Mouse (Mus musculus) heart, embryonic 16.5 days (tissue): ENCODE results near the gene U2af1l4. TPM values are rescaled to one million over a fixed set of nuclear protein-coding genes. Genes with fewer than 3 reads are reported as not detected.
A peak's percentile ranks its signal among the peaks of the same experiment; 100 is the strongest.

Source experiments
- ATAC-seq: fragments of 200-750 bp; cut with Nextera tagmentation; replicated peaks from 2 replicates; pipeline ENCODE4 v1.8.0; 2017; ENCODE audit warnings: moderate number of reproducible peaks; ENCODE audit not compliant: insufficient read depth, low FRiP score; ENCODE audit errors: extremely low read depth
- H3K27ac ChIP-seq: fragments of 300-500 bp; sonication (generic); 2 replicates; pipeline ENCODE4 v1.5.1; 2014; ENCODE audit warnings: mild to moderate bottlenecking, low read length, control low read depth, moderate library complexity
- H3K27me3 ChIP-seq: fragments of 300-500 bp; sonication (generic); 2 replicates; pipeline ENCODE4 v1.6.1; 2014; ENCODE audit warnings: low read length, mixed read lengths; ENCODE audit not compliant: control insufficient read depth, insufficient read depth
- H3K36me3 ChIP-seq: fragments of 300-500 bp; sonication (generic); 2 replicates; pipeline ENCODE4 v1.6.1; 2014; ENCODE audit not compliant: control insufficient read depth, insufficient read depth
- H3K4me1 ChIP-seq: fragments of 300-500 bp; sonication (generic); 2 replicates; pipeline ENCODE4 v1.6.1; 2014; ENCODE audit warnings: low read length, mixed read lengths; ENCODE audit not compliant: control insufficient read depth, insufficient read depth
- H3K4me2 ChIP-seq: fragments of 300-500 bp; sonication (generic); 2 replicates; pipeline ENCODE4 v1.6.1; 2014; ENCODE audit warnings: low read depth, mild to moderate bottlenecking, control low read depth, low read length
- H3K4me3 ChIP-seq: fragments of 300-500 bp; sonication (generic); 2 replicates; pipeline ENCODE4 v1.5.1; 2014; ENCODE audit warnings: mild to moderate bottlenecking, control low read depth, low read length
- H3K9ac ChIP-seq: fragments of 300-500 bp; sonication (generic); 2 replicates; pipeline ENCODE4 v1.6.1; 2014; ENCODE audit warnings: low read length, control low read depth
- H3K9me3 ChIP-seq: fragments of 300-500 bp; sonication (generic); replicated peaks from 2 replicates; pipeline ENCODE4 v1.6.1; 2016; ENCODE audit warnings: low read length; ENCODE audit not compliant: control insufficient read depth
- WGBS: fragments of 180-500 bp; shearing (Covaris S2); extraction: QIAGEN DNeasy Blood & Tissue Kit; methylation state at CpG from one replicate; pipeline ENCODE4 v1.1.7; 2014; 5-methylcytosine and 5-hydroxymethylcytosine counted together
- polyA plus RNA-seq: library from polyadenylated mRNA; unstranded; fragments of >200 nt; fragmentation: Nextera tagmentation; extraction: Ambion mirVana; gene quantifications from 2 replicates; pipeline ENCODE4 v1.2.1, GENCODE M21; 2015

U2af1l4 gene
- 102 and 104 TPM in 2 replicates for polyA plus RNA-seq

DNA sequence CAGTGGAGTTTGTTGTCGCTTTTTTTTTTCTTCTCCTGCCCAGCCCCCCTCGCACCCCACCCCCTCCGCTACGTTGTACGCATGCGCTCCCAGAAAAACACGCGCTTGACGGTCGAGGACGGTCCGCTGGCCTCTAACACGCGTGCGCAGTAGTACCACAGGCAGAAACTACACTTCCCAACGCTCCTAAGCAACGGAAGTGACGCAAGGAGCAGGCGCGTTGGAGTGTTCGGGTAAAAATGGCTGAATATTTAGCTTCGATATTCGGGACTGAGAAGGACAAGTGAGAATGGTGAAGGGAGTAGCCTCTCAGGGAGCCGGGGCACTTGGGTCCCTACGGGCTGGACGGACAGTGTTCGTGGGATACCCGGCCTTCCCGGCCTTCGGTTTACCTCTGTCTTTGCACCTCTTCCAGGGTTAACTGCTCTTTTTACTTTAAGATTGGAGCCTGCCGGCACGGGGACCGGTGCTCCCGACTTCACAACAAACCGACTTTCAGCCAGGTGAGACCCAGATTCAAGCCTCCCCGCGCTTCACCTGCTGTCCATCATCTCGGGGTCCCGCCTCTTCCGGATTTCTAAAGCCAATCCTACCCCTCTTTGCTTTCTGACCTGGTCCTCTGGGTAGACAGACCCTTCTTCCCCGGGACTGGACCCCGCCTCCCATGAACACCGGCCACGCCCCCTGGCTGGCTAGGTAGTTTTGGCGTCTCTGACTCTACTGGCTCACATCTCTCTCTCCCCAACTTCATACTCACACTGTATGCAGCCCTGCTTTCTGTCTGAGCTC lies at the start of gene U2af1l4, which contains the start of the genes Gm49396 and Psenen:
Gene U2af1l4 (plus strand): TSS at position 185 of the 789 bp plus-strand sequence.
Gene Gm49396 (plus strand): TSS at position 228 of the 789 bp plus-strand sequence.
Gene Psenen (minus strand): TSS at position 511 of the 789 bp plus-strand sequence.
- ATAC-seq: peak; percentile 85
- H3K4me3 ChIP-seq: peak within 1 kb of the TSS; percentile 95
- no peaks in the 10 kb centered on the region for H3K27me3 ChIP-seq
- peak within 1 kb of the TSS; percentile 92 for H3K9ac ChIP-seq
- peaks cover 21% of the 10 kb centered on the region for H3K36me3 ChIP-seq
- H3K9me3 ChIP-seq: no peaks in the 10 kb centered on the region
- peak within 1 kb of the TSS; percentile 89 for H3K4me2 ChIP-seq
- H3K27ac ChIP-seq: peak within 1 kb of the TSS; percentile 99
- H3K4me1 ChIP-seq: peaks cover 15% of the 10 kb centered on the region
- WGBS: under 1% methylated on average over 45 of the region's 45 CpGs

DNA sequence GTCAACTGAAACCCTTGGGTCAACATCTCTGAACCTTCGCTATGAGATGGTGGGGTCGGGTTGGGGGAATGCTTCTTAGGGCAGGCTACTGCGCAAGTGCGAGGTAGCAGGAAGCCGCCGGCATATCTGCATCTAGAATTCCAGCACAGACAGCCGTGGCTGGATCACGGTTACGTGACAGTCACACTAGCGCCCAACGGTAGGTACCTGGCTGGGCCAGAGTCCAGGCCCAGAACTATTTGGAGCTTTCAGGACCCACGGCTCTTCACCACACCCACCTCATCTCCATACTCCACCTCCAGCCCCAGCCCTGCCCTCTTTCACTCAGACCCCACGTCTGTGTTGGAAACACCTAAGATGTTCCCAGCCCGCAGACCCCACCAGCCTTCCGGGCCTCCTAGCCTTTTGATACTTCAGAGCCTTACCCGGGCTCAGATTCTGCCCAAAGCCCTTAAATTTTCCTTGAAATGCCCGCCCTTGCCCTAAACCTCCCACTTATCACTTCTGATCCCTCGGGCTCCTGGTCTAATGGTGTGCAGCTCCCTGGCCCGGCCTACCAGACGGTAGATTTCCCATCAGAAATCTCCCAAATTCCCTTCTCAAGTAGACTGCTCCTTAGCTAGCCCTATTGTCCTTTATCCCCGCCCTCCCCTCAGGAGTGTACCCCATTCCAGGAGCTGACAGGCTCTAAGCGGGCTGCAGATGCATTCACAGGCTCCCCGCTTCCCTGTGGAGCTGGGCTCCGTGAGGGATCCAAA lies 47.9 kb upstream of the U2af1l4 start:
- H3K9ac ChIP-seq: no peak overlapping the region

DNA sequence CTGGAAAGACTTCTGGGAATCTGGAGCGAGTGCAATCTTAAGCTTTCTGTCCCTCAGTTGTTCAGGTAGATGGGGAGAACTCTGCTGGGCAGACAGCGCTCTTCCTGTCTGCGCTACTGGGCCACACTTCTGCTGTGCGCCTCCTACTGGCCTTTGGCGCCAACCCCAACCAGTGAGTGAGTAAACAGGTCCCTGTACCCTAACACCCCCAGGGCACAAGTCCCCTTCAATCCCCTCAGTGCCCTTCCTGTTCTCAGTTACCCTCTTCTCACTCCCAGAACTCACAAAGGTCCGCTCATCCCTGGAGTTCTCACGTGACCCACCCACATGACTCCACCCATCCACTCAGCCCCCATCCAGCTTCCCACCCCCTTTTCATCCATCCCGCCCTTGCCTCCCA lies 44.8 kb upstream of the U2af1l4 start:
- no peak overlapping the region for H3K27ac ChIP-seq
- WGBS: 39% methylated on average over 8 of the region's 8 CpGs
- H3K4me2 ChIP-seq: no peak overlapping the region
- H3K4me3 ChIP-seq: no peak overlapping the region
- ATAC-seq: no peak
- H3K4me1 ChIP-seq: no peaks in the 10 kb centered on the region
- no peaks in the 10 kb centered on the region for H3K36me3 ChIP-seq
- no peak overlapping the region for H3K9ac ChIP-seq
- H3K27me3 ChIP-seq: no peaks in the 10 kb centered on the region; the same call in 1 of the 2 replicates
- no peaks in the 10 kb centered on the region for H3K9me3 ChIP-seq

More for the DNA sequence above, 47.9 kb upstream of the U2af1l4 start:
- H3K27me3 ChIP-seq: no peaks in the 10 kb centered on the region; the same call in 1 of the 2 replicates
- H3K4me1 ChIP-seq: no peaks in the 10 kb centered on the region
- no peak overlapping the region for H3K4me2 ChIP-seq
- no peak overlapping the region for H3K4me3 ChIP-seq
- H3K36me3 ChIP-seq: no peaks in the 10 kb centered on the region
- no peaks in the 10 kb centered on the region for H3K9me3 ChIP-seq
- ATAC-seq: no peak
- 53% methylated on average over 24 of the region's 24 CpGs for WGBS
- H3K27ac ChIP-seq: no peak overlapping the region

DNA sequence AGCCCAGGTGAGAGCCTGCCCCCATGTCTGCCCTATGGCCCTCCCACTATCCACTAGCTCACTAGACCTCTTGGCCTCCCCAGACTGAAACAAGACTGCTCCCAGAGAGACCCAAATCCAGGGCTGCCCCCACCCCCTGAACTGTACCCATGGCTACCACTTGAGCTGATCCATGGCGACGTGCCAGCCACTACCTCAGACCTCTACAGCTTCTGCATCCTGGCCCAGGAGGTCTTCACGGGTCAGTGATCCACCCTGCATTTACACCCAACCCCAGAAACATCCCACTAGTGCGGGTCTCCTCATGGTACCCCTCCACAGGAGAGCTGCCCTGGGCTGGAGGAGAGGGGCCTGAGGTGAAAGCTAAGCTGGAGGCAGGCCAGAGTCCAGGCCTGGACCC lies 42.7 kb upstream of the U2af1l4 start:
- 72% methylated on average over 4 of the region's 4 CpGs for WGBS
- ATAC-seq: no peak

DNA sequence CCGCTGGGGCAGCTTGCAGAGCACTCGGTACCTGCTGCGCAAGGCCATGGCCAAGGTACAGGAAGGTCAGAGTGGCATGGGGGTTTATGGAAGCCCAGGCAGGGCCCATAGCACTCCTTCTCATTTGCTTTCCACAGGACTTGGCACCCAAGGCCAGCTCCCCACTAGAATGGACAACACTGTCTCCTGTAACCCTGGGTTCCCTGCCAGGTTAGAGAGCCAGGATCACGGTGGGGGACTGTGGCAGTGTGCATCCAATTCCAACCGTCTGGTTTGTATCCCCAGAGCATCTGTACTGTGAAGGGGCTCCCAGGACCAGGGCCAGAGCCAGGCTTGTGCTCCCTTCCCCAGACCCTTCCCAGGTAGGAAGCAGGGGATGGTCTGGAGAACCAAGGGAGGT lies 42.2 kb upstream of the U2af1l4 start:
- H3K27me3 ChIP-seq: no peaks in the 10 kb centered on the region; the same call in 1 of the 2 replicates
- 78% methylated on average over 5 of the region's 5 CpGs for WGBS
- ATAC-seq: no peak

More for the DNA sequence above, 42.7 kb upstream of the U2af1l4 start:
- no peaks in the 10 kb centered on the region for H3K4me1 ChIP-seq
- no peaks in the 10 kb centered on the region for H3K9me3 ChIP-seq
- H3K4me3 ChIP-seq: no peak overlapping the region
- no peaks in the 10 kb centered on the region; the same call in 1 of the 2 replicates for H3K27me3 ChIP-seq
- H3K9ac ChIP-seq: no peak overlapping the region
- peaks cover 10% of the 10 kb centered on the region; the same call in 1 of the 2 replicates for H3K36me3 ChIP-seq
- H3K27ac ChIP-seq: no peak overlapping the region
- H3K4me2 ChIP-seq: no peak overlapping the region

DNA sequence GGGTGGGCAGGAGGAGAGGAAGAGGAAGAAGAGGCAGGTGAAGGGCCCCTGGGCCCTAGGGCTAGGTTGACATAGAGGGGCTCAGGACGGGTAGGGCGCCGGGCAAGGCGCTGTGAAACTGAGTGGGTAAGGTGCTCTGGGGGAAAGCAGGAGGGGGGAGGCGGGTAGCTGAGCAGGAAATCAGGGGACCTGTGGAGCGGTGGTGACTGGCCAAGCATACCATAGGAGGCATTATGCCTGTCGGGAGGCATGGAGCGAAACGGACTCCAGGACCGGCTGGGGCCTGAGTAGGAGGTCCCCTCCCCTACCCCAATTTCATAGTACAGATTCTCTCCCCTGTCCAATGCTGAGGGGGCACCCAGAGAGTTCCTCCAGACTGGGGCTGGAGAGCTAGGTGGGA lies 40.2 kb upstream of the U2af1l4 start:
- Histone ChIP-seq H3K4me3 (no peak overlapping the region), H3K27me3 (no peaks in the 10 kb centered on the region; the same call in 1 of the 2 replicates), H3K36me3 (peaks cover 17% of the 10 kb centered on the region), H3K4me1 (no peaks in the 10 kb centered on the region), H3K27ac (no peak overlapping the region), H3K4me2 (no peak overlapping the region), H3K9ac (no peak overlapping the region), H3K9me3 (no peaks in the 10 kb centered on the region)
- 83% methylated on average over 10 of the region's 10 CpGs for WGBS
- ATAC-seq: no peak

More for the DNA sequence above, 42.2 kb upstream of the U2af1l4 start:
- H3K9ac ChIP-seq: no peak overlapping the region
- H3K27ac ChIP-seq: no peak overlapping the region
- H3K36me3 ChIP-seq: peaks cover 14% of the 10 kb centered on the region; the same call in 1 of the 2 replicates
- no peaks in the 10 kb centered on the region for H3K4me1 ChIP-seq
- no peaks in the 10 kb centered on the region for H3K9me3 ChIP-seq
- H3K4me2 ChIP-seq: no peak overlapping the region
- H3K4me3 ChIP-seq: no peak overlapping the region

DNA sequence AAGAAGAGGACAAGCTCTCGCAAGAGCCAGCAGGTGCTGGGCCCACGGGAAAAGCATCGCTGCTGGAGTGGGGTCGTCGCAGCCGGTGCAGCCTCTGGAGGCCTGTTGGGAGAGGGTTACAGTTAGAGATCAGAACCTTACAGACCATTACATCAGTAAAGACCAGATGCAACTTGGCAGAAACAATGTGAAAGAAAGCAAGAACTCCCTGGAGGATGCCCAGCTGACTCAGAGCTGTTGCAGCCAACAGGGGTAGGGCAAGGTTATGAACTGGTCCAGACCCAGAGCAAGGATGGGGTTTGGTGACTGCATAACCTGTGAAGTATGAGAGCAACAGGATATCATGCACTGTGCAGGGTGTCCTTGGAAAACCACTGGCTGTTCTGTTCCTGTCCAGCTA lies 38.6 kb upstream of the U2af1l4 start:
- Histone ChIP-seq H3K4me2 (no peak overlapping the region), H3K9ac (no peak overlapping the region), H3K4me3 (no peak overlapping the region), H3K36me3 (peaks cover 32% of the 10 kb centered on the region), H3K4me1 (no peaks in the 10 kb centered on the region), H3K27ac (no peak overlapping the region), H3K27me3 (no peaks in the 10 kb centered on the region), H3K9me3 (no peaks in the 10 kb centered on the region)
- WGBS: 87% methylated on average over 6 of the region's 6 CpGs
- no peak for ATAC-seq

DNA sequence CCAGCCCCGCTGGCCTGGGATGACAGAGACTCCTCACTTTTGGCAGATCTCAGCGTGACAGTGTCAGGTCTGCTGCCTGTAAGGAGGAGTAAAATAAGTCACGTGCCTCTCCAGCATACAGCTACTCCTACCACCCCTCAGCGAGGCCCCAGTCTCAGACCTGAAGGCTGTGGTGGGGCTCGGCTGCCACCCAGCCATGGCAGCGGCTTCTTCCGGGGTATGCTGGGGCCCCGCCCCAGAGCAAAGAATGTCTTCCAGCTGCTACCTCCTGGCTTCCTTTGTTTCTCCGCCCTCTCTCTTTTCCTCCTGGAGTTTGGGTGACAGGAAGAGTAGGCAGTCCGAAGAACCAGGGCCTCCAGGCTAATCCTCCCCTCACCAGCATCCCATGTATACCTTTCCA lies 37.1 kb upstream of the U2af1l4 start:
- no peak for ATAC-seq
- Histone ChIP-seq H3K36me3 (peaks cover 41% of the 10 kb centered on the region), H3K9me3 (no peaks in the 10 kb centered on the region), H3K4me2 (no peak overlapping the region), H3K27me3 (no peaks in the 10 kb centered on the region), H3K4me1 (no peaks in the 10 kb centered on the region), H3K9ac (no peak overlapping the region), H3K27ac (no peak overlapping the region), H3K4me3 (no peak overlapping the region)
- 45% methylated on average over 10 of the region's 10 CpGs for WGBS

DNA sequence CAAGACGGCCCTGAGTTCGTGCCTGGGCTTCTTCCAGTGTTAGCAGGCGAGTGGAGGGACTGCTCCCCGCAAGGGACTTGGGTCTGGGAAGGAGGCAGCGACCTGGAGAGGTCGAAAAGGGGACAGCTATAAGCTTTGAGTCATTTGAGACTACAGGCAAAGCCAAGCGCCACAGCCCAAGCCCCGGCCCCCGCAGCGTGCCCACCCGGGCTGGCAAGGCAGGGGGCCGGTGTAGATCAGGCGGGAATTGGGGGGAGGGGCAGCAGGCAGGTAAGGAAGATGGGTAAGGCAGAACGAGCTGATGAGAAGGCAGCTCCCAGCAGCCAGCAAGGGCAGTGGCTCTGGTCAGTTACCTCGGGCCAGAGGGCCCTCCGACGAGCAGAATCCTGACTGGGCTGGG lies 36.7 kb upstream of the U2af1l4 start:
- Histone ChIP-seq H3K4me3 (no peak overlapping the region), H3K9ac (no peak overlapping the region), H3K4me1 (no peaks in the 10 kb centered on the region), H3K27ac (no peak overlapping the region), H3K4me2 (no peak overlapping the region), H3K27me3 (no peaks in the 10 kb centered on the region), H3K36me3 (peaks cover 41% of the 10 kb centered on the region), H3K9me3 (no peaks in the 10 kb centered on the region)
- no peak for ATAC-seq
- WGBS: 34% methylated on average over 17 of the region's 17 CpGs
